Mouse (Mus musculus) retina, adult 2 months (tissue): ENCODE data around the gene Fcf1.

Source experiments
- DNase-seq: peaks from one replicate; pipeline ENCODE4 v3.0.0-alpha.2; 2012; ENCODE audit warnings: low read depth, low spot score

Fcf1 gene

GRCm38 (mm10) chr12:84968831-84969655 lies 1.7 kb upstream of the Fcf1 start:
- no peak for DNase-seq

GRCm38 (mm10) chr12:84969656-84970427 lies 855 bp upstream of the Fcf1 start:
- no peak for DNase-seq

- no peak for DNase-seq
Measured at GRCm38 (mm10) chr12:84979264-84979862, 8.7 kb downstream of the Fcf1 start.

GRCm38 (mm10) chr12:84989456-84989855 lies 18.8 kb downstream of the Fcf1 start:
- no peak for DNase-seq

GRCm38 (mm10) chr12:84995112-84995761 lies 24.5 kb downstream of the Fcf1 start:
- DNase-seq, result no peak

GRCm38 (mm10) chr12:84996083-84996496 lies 25.4 kb downstream of the Fcf1 start, which contains the start of gene Ylpm1:
TSS of gene Ylpm1 (plus strand) at chr12:84996321.
- DNase-seq, result peak; percentile 98

- DNase-seq, result peak; percentile 8
Measured at GRCm38 (mm10) chr12:84996501-84997398, 26.1 kb downstream of the Fcf1 start.

- DNase-seq, result no peak
Measured at GRCm38 (mm10) chr12:84999053-84999452, 28.4 kb downstream of the Fcf1 start.

- no peak for DNase-seq
Measured at GRCm38 (mm10) chr12:85006206-85006605, 35.5 kb downstream of the Fcf1 start.

- no peak for DNase-seq
Measured at GRCm38 (mm10) chr12:85007021-85007420, 36.3 kb downstream of the Fcf1 start.

- DNase-seq, result no peak
Measured at GRCm38 (mm10) chr12:85009776-85010175, 39.1 kb downstream of the Fcf1 start.

- no peak for DNase-seq
Measured at GRCm38 (mm10) chr12:85010541-85010940, 39.8 kb downstream of the Fcf1 start.

GRCm38 (mm10) chr12:85012185-85012584 lies 41.5 kb downstream of the Fcf1 start:
- DNase-seq, result no peak

GRCm38 (mm10) chr12:85022071-85022470 lies 51.4 kb downstream of the Fcf1 start:
- DNase-seq, result no peak

- no peak for DNase-seq
Measured at GRCm38 (mm10) chr12:85032710-85033109, 62.0 kb downstream of the Fcf1 start.
